Mouse (Mus musculus): ENCODE measurements at regions not wholly inside any gene's neighbourhood (a gene's known extent, or its start where the extent isn't known, plus 50 kb on each side); places are given as distances from the start of the nearest gene placed in this dataset.
A peak's percentile ranks its signal among the peaks of the same experiment; 100 is the strongest.

- DNase-seq: no peak
Observed at GRCm38 (mm10) chr9:67165486-67165885, 116.3 kb upstream of the Tpm1 start.

- DNase-seq: no peak
Observed at GRCm38 (mm10) chr9:67163746-67164145, 114.5 kb upstream of the Tpm1 start.

- no peak for DNase-seq
Observed at GRCm38 (mm10) chr9:67160785-67161455, 111.7 kb upstream of the Tpm1 start.

GRCm38 (mm10) chr9:67160350-67160749 lies 111.1 kb upstream of the Tpm1 start:
- DNase-seq: no peak

- DNase-seq: peak; percentile 77
Observed at GRCm38 (mm10) chr9:67156590-67157259, 107.5 kb upstream of the Tpm1 start.

GRCm38 (mm10) chr9:67154062-67154461 lies 104.9 kb upstream of the Tpm1 start:
- no peak for DNase-seq

GRCm38 (mm10) chr9:67153333-67153732 lies 104.1 kb upstream of the Tpm1 start:
- no peak for DNase-seq

- DNase-seq: peak; percentile 22
Observed at GRCm38 (mm10) chr9:67147656-67148055, 98.5 kb upstream of the Tpm1 start.

- DNase-seq: no peak
Observed at GRCm38 (mm10) chr9:67145392-67145791, 96.2 kb upstream of the Tpm1 start.

GRCm38 (mm10) chr9:67144511-67144910 lies 95.3 kb upstream of the Tpm1 start:
- DNase-seq: no peak

- peak; percentile 55 for DNase-seq
Observed at GRCm38 (mm10) chr9:67140319-67140887, 91.2 kb upstream of the Tpm1 start.

GRCm38 (mm10) chr9:67137681-67138080 lies 88.5 kb upstream of the Tpm1 start:
- no peak for DNase-seq

- DNase-seq: no peak
Observed at GRCm38 (mm10) chr9:67137141-67137540, 87.9 kb upstream of the Tpm1 start.

GRCm38 (mm10) chr9:67136166-67136565 lies 87.0 kb upstream of the Tpm1 start:
- no peak for DNase-seq

- DNase-seq: no peak
Observed at GRCm38 (mm10) chr9:67134378-67134777, 85.2 kb upstream of the Tpm1 start.

- DNase-seq: no peak
Observed at GRCm38 (mm10) chr9:67132370-67132769, 83.2 kb upstream of the Tpm1 start.

- DNase-seq: no peak
Observed at GRCm38 (mm10) chr9:67130730-67131440, 81.7 kb upstream of the Tpm1 start.

GRCm38 (mm10) chr9:67129891-67130290 lies 80.7 kb upstream of the Tpm1 start:
- no peak for DNase-seq

GRCm38 (mm10) chr9:67129095-67129494 lies 79.9 kb upstream of the Tpm1 start:
- DNase-seq: no peak

- no peak for DNase-seq
Observed at GRCm38 (mm10) chr9:67121691-67122090, 72.5 kb upstream of the Tpm1 start.

GRCm38 (mm10) chr9:67118880-67119644 lies 69.9 kb upstream of the Tpm1 start:
- no peak for DNase-seq

GRCm38 (mm10) chr9:67118429-67118828 lies 69.2 kb upstream of the Tpm1 start:
- no peak for DNase-seq

- DNase-seq: no peak
Observed at GRCm38 (mm10) chr9:67117639-67118038, 68.4 kb upstream of the Tpm1 start.
